Mouse (Mus musculus): Measurements from ENCODE around the gene Gata2.

DNA sequence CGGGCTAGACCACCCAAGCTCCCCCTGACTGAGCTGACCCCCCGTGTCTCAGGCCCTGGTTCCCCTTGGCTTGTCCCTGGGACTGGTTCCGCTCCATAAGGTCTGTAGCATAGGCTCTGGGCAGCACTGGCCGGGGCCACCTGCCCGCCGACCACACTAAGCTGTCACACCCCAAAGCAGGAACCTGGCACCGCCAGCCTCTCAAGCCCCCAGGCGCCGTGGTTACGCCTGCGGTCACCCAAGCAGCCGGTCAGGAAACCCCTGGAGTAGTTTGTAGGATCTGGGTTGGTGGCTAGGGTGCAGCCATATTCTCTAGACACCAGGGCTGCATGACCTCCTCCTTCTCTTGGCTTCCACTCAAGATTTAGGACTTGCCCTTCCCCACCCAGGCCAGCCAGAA, 35.5 kb downstream of the Gata2 start:
- no peak for TF ChIP-seq CTCF (IDR thresholded peaks at IDR 0.05; ENCODE audit: extremely low read depth, insufficient read length, insufficient replicate concordance, low read depth, low read length)
- TF ChIP-seq POLR2A (IDR thresholded peaks at IDR 0.05; ENCODE audit: low read depth, low read length) = no peak

Data from small intestine, adult 2 months (tissue).